Mouse (Mus musculus): Measurements from ENCODE around the gene Tmem223.
A peak's percentile ranks its signal among the peaks of the same experiment; 100 is the strongest.
"Not testable (repeated sequence)": the region's sequence is repeated elsewhere in the genome, so short reads cannot be mapped to it uniquely, and the experiment has no call there.

The Tmem223 gene

DNA sequence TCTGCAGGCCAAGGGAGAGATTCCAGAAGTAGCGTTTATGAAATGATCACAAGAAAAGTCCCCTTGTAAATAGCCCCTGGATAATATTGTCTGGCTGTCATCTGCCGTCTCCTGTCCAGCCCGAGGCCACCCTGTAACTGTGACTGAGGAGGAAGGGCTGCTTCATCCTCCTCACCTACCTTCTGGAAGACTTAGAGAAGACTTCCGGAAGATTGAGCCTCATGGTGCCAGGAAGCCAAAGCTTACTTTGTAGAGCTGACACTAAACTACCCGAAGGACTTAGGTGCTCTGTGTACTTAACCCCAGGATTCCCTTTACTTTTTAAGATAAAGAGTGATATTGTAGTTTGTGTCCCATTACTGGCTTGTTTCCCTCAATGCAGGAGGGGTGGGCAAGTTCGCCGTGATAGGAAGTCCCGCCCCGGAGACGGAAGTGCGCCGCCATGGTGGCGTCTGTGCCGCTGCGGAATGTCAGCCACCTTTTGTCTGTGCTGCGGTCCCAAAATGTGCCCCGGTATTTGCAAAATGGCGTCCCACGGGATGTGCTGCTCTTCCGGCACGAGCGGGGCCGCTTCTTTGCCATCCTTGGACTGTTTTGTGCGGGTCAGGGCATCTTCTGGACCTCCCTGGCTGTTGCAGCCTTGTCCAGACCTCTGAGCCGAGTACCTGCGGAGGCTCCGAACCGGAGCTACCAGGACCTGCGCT is at the start of gene Tmem223:
Tmem223 (plus strand) TSS at position 430 of the 704 bp plus-strand sequence.
- DNase-seq (ENCODE audit: low read depth, low spot score), result peak; percentile 84
- no peaks in the 10 kb centered on the region for H3K27me3 ChIP-seq (ENCODE audit: control insufficient read depth, insufficient read depth, low read length, poor library complexity, severe bottlenecking)
- H3K36me3 ChIP-seq (ENCODE audit: control insufficient read depth, insufficient read depth, low read length, poor library complexity, severe bottlenecking), result peaks cover 10% of the 10 kb centered on the region; the same call in 1 of the 2 replicates

DNA sequence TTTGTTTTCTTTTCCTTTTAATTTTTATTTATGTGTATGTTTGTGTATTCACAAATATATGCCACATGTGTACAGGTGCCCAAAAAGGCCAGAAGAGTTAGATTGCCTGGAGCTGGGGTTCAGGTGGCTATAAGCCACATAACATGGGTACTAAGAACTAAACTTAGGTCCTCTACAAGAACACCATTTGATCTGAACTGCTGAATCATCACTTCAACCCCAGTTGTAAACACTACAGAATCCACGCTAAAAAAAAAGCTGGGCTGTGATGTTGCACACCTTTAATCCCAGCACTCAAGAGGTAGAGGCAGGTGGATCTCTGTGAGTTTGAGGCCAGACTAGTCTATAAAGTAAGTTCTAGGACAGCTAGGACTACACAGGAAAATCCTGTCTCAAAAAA is 49.4 kb upstream of the Tmem223 start:
- H3K27me3 ChIP-seq (ENCODE audit: control insufficient read depth, insufficient read depth, low read length, poor library complexity, severe bottlenecking), result no peaks in the 10 kb centered on the region
- DNase-seq (ENCODE audit: low read depth, low spot score), result no peak
- H3K36me3 ChIP-seq (ENCODE audit: control insufficient read depth, insufficient read depth, low read length, poor library complexity, severe bottlenecking), result peaks cover 6% of the 10 kb centered on the region

DNA sequence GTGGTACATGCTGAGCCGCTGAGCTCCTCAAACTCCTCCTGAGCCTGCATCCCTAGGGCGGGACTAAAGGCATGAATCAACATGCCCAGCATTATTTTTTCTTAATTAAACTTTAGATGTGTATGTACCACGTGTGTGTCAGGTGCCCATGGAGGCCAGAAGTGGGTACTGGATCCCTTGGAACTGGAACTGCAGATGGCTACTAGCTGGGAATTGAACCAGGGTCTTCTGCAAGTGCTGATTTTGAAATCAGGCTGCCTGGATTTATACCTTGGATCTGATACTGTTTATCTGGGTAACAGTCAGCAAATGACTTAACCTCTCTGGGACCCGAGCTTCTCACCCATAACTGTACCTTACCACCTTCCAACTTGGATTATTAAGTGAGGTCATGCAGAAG is 48.8 kb upstream of the Tmem223 start:
- Histone ChIP-seq H3K36me3 (ENCODE audit: control insufficient read depth, insufficient read depth, low read length, poor library complexity, severe bottlenecking) (peaks cover 8% of the 10 kb centered on the region), H3K27me3 (ENCODE audit: control insufficient read depth, insufficient read depth, low read length, poor library complexity, severe bottlenecking) (no peaks in the 10 kb centered on the region)
- DNase-seq (ENCODE audit: low read depth, low spot score), result no peak

DNA sequence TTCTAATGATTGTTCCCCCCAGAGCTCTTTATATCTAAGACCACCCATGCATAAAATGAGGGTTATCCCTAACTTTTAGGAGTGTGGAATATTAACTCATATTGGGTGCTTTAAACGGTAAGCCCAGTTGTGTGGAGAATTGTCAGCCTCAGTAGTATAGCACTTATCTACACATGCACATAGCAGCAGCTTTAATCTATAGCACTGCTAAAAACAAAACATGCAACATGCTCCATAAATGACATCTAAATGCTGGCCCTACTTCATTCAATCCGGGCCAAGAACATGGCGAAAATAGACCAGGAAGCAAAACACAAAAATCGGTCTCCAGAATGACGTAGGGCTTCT is 48.3 kb upstream of the Tmem223 start:
- H3K27me3 ChIP-seq (ENCODE audit: control insufficient read depth, insufficient read depth, low read length, poor library complexity, severe bottlenecking), result no peaks in the 10 kb centered on the region
- DNase-seq (ENCODE audit: low read depth, low spot score), result no peak
- peaks cover 10% of the 10 kb centered on the region for H3K36me3 ChIP-seq (ENCODE audit: control insufficient read depth, insufficient read depth, low read length, poor library complexity, severe bottlenecking)

DNA sequence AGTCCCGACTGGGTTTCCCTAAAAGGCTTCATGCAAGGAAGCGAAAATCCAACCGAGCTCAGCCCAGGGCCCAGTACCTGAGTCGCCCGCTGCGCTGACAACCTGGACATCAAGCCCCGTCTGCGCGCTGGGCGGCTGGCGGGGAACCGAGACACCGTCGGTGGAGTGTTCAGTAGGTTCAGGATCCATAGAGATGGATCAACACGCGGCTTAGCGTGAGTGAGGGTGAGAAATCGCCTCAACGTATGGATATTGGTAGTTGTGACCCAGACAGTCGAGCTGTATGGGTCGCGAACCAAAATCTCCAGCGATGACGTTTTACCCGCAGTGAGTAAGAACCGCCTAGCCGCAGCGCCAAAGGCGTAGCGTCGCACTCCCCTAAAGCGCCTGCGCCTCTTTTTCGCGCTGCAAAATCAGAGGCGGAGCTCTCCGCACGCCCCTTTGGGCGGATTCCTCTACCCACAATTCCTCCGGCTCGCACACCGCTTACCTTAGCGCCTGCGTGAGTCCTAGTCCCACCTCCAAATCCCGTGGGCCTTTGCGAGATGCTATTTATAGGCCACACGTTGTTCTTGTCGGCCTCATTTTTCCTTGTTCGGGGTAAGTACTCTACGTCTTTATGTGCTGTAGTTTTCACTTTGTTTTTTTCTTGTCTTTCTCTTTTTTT is 47.8 kb upstream of the Tmem223 start, which contains the start of gene Slc3a2:
Slc3a2 (minus strand) TSS at position 463 of the 667 bp plus-strand sequence.
- peaks cover 10% of the 10 kb centered on the region for H3K36me3 ChIP-seq (ENCODE audit: control insufficient read depth, insufficient read depth, low read length, poor library complexity, severe bottlenecking)

DNA sequence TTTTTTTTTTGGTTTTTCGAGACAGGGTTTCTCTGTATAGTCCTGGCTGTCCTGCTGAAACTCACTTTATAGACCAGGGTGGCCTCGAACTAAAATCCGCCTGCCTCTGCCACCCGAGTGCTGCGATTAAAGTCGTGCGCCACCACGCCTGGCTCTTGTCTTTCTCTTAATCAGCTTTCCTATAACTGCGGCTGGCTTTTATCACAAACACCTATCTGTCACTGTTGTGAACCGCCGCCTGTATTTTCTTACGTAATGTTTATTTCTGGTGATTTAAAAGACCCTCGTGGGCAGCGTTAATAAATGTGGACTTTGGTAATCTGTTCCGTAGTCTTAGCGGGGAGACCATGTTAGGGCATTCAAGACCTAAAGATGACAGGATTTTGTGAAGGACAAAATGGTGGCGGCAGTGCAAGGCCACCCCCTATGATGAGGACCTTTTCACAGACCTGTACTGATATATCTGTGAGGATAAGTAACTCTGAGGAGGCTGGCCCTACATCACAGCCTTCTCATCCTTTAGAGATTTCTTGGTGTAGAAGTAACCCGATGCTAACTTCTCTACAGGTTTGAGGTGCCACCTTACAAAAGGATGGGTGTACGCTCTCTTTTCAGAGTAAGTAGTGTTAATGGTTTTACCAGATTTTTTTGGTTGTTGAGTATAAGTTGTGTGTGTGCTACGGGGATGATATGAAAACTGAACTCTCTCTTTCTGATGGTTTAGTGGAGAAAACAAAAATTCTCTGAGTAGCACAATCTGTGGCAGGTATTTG is 47.0 kb upstream of the Tmem223 start:
- peak; percentile 45 for DNase-seq (ENCODE audit: low read depth, low spot score)
- H3K27me3 ChIP-seq (ENCODE audit: control insufficient read depth, insufficient read depth, low read length, poor library complexity, severe bottlenecking), result no peaks in the 10 kb centered on the region
- H3K36me3 ChIP-seq (ENCODE audit: control insufficient read depth, insufficient read depth, low read length, poor library complexity, severe bottlenecking), result peaks cover 10% of the 10 kb centered on the region

More for the DNA sequence above, 47.8 kb upstream of the Tmem223 start, which contains the start of gene Slc3a2:
- H3K27me3 ChIP-seq (ENCODE audit: control insufficient read depth, insufficient read depth, low read length, poor library complexity, severe bottlenecking), result no peaks in the 10 kb centered on the region
- DNase-seq (ENCODE audit: low read depth, low spot score), result peak; percentile 99

DNA sequence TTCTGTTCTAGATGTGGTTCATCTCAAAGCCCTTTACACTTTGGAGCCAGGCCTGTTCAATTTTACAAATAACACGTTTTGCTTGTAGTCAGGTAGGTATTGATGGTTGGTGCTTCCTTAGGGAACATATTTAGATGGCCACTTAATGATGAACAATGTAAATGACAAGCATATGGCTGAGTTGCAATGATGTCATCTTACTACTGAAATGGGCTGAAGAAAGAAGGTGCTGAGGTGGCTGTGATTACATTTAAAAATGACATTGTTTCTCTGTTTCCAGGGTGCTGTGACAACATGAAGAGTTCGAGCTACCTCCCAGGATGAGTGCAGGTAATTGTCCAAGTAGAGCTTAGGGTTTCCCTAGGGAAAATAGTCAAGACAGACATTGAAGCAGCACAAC is 46.4 kb upstream of the Tmem223 start:
- H3K27me3 ChIP-seq (ENCODE audit: control insufficient read depth, insufficient read depth, low read length, poor library complexity, severe bottlenecking), result no peaks in the 10 kb centered on the region
- H3K36me3 ChIP-seq (ENCODE audit: control insufficient read depth, insufficient read depth, low read length, poor library complexity, severe bottlenecking), result peaks cover 10% of the 10 kb centered on the region
- no peak for DNase-seq (ENCODE audit: low read depth, low spot score)

DNA sequence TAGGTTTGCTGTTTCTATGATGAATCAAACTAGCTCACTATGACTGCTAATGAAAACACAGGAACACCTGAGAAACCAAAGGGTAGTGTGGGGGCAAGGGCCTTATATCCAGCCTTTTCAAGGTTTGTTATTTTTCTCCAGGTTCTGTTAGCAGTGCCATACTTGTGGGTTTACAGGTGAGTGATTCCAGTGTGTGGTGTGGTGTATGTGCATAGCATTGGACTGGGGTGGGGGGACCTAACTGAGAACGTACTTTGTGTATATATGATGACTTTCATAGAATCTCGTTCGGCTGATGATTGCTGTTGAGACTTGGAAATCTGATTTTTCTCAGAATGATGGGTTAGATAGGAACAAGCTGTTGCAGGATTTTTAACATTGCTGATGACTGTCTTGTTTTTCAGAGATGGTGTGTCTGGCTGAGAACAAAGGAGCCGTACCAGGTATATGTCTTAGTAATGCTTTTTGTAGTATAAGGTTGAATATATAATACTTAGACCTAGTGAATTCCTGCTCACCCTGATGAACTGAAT is 45.6 kb upstream of the Tmem223 start:
- DNase-seq (ENCODE audit: low read depth, low spot score), result no peak

DNA sequence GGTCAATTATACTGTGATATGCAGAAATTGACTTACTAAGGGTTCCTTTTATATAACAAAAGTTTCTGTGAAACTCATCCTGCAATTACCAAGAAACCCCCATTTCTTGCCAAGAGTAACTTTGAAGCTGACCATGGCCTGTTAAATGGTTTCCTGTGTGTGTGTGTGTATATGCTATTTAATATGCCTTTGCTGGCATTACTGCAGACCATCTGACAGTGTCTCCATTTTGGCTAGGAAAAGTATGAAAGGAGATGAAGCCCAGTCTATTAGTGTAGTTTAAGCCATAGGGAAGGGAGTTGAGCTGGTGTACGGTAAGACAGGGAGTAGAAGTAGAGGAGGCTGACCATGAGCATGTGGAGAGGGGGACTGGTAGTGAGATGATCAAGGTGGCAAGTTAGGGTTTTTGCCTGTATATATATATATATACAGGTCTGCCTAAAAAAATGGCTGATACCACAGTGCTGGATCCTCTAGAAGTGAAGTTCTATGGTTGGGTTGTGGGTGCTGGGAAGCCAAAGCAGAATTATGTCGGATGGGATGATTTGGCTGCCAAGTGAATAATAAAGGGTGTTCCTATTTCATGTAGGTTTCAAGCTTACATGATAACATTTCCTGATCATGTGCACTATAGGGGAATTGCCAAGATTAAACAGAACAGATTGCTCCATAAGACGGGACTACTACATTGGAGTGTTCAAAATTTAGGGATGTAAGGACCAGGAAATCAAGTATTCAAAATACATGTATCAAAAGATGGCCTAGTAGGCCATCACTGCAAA is 44.0 kb upstream of the Tmem223 start:
- no peak for DNase-seq (ENCODE audit: low read depth, low spot score)
- H3K27me3 ChIP-seq (ENCODE audit: control insufficient read depth, insufficient read depth, low read length, poor library complexity, severe bottlenecking), result no peaks in the 10 kb centered on the region
- peaks cover 10% of the 10 kb centered on the region for H3K36me3 ChIP-seq (ENCODE audit: control insufficient read depth, insufficient read depth, low read length, poor library complexity, severe bottlenecking)

More for the DNA sequence above, 45.6 kb upstream of the Tmem223 start:
- Histone ChIP-seq H3K36me3 (ENCODE audit: control insufficient read depth, insufficient read depth, low read length, poor library complexity, severe bottlenecking) (peaks cover 10% of the 10 kb centered on the region), H3K27me3 (ENCODE audit: control insufficient read depth, insufficient read depth, low read length, poor library complexity, severe bottlenecking) (no peaks in the 10 kb centered on the region)

DNA sequence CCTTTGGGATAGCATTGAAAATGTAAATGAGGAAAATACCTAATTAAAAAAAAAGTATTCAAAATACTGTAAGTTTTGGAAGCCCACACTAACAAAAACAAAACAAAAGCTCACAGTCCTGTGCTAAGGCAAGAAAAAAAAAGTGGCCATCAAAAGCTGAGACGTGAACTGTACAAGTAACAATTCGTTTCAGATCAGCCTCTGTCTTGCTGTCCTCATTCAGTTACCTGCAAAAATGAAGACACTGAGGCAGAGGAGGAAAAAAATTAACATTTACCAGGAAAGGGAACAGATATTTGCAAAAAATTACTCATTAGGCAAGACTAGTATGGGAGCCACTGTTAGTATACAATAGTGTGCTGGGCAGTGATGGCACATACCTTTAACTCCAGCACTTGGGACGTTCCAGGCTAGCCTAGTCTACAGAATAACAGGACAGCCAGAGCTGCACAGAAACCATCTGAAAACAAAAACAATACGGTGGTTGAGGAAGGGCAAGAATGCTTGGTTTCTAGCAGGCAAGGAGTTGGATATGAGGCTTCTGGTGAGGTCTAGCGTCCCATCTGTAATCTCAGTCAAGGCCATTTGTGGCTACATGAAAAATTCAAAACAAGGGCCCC is 43.2 kb upstream of the Tmem223 start:
- Histone ChIP-seq H3K27me3 (ENCODE audit: control insufficient read depth, insufficient read depth, low read length, poor library complexity, severe bottlenecking) (no peaks in the 10 kb centered on the region), H3K36me3 (ENCODE audit: control insufficient read depth, insufficient read depth, low read length, poor library complexity, severe bottlenecking) (peaks cover 10% of the 10 kb centered on the region)
- DNase-seq (ENCODE audit: low read depth, low spot score), result no peak

DNA sequence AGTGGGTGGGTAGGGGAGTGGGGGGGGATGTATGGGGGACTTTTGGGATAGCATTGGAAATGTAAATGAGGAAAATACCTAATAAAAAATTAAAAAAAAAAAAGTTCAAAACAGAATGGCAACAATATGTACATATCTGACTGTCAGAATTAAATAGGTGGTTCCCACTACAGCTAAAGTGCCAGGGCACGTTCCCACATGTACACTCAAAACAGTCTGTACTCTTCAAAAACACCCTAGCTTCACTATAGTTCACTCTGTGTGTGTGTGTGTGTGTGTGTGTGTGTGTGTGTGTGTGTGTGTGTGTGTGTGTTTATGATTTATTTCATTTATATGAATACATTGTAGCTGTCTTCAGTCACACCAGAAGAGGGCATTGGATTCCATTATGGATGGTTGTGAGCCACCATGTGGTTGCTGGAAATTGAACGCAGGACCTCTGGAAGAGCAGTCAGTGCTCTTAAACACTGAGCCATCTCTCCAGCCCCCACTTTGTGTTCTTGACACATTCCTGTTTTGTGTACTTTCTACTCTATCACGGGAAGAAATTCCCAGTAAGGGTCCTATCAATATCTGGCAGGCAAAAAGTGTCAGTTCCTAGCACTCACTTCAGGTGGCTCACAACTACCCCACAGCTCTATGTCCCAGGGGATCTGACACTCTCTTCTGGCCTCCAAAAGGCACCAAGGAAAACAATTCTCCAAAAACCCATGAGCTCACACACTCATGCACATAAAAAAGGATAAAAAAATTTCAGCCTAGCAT is 42.3 kb upstream of the Tmem223 start:
- not testable (repeated sequence) for H3K27me3 ChIP-seq (ENCODE audit: control insufficient read depth, insufficient read depth, low read length, poor library complexity, severe bottlenecking); H3K36me3 ChIP-seq (ENCODE audit: control insufficient read depth, insufficient read depth, low read length, poor library complexity, severe bottlenecking); DNase-seq (ENCODE audit: low read depth, low spot score)

DNA sequence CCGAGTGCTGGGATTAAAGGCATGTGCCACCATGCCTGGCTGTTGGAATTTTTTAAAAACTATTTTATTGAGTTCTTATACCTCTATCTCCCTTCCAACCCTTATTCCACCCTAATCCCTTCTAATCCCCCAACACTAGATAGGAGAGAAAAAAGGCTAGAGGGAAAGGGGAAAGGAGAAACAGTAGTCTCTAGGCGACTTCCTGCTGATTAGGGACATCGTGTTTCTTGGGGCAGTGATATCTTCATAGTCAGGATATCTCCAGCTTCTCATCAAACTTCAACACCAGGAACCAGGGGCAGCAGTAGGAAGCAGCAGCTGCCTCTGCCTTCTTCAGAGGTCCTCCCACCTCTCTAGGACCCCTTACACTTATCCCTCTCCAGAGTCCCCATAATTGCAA is 36.5 kb upstream of the Tmem223 start:
- no peak for DNase-seq (ENCODE audit: low read depth, low spot score)
- H3K27me3 ChIP-seq (ENCODE audit: control insufficient read depth, insufficient read depth, low read length, poor library complexity, severe bottlenecking), result no peaks in the 10 kb centered on the region
- peaks cover 4% of the 10 kb centered on the region; the same call in 1 of the 2 replicates for H3K36me3 ChIP-seq (ENCODE audit: control insufficient read depth, insufficient read depth, low read length, poor library complexity, severe bottlenecking)

DNA sequence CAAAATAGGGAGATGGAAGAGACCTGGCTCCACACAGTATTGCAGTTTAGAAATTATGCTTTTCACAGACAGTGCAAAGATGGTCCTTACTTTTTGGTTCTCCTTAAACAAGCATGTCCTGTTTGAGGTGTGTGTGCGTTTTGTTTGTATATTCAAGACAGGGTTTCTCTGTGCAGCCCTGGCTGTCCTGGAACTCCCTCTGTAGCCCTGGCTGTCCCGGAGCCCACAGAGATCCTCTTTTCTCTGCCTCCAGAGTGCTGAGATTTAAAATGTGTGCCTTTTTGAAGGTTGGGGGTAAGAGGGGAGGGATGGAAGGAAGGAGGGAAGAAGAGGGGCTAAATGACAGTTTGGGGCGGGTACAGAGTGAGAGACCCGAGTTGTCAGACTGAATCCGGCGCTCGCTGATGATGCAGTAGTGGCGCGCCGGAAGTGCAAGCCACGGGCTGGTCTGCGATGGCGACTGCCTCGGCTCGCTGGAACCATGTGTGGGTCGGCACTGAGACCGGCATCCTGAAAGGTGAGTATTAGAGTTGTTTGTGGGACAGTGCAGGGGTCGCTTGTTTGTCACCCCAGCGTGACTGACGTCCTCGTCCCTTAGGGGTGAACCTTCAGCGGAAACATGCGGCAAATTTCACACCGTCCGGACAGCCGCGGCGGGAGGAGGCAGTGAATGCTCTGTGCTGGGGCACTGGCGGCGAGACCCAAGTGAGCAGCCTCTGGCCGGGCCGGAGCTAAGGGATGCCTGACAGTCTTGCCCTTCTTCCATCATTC is 35.2 kb upstream of the Tmem223 start, which contains the start of gene Wdr74:
Wdr74 (plus strand) TSS at position 439 of the 771 bp plus-strand sequence.
- no peaks in the 10 kb centered on the region for H3K27me3 ChIP-seq (ENCODE audit: control insufficient read depth, insufficient read depth, low read length, poor library complexity, severe bottlenecking)
- peaks cover 13% of the 10 kb centered on the region; the same call in 1 of the 2 replicates for H3K36me3 ChIP-seq (ENCODE audit: control insufficient read depth, insufficient read depth, low read length, poor library complexity, severe bottlenecking)
- DNase-seq (ENCODE audit: low read depth, low spot score), result peak; percentile 91

All from splenic B cell, adult 2 months (primary cell).